In genomic region chr10:75484066-75484465, GRCm38 (mm10) we compare ENCODE assay signal across 23 mouse cellular contexts. TPM values are rescaled to one million over a fixed set of nuclear protein-coding genes. Genes with fewer than 3 reads are reported as not detected.
DNase-seq lines count a peak whose midpoint lies in the region; ATAC-seq and TF ChIP-seq lines count a peak whose summit lies in the region.
"Had no signal": no experiment of that assay in that cellular context is flagged by ENCODE, and none has a peak within 500 bp of the region (broad histone marks: within the 10 kb centered on the region; RNA-seq: fewer than 3 reads in every experiment).

No protein-coding gene starts in this region.

- no peak for TF ChIP-seq CTCF in kidney, postnatal 0 days (IDR thresholded peaks at IDR 0.05; ENCODE audit: low read depth)
- TF ChIP-seq CTCF in cerebellum, adult 2 months (IDR thresholded peaks at IDR 0.05; ENCODE audit: borderline replicate concordance, insufficient read depth, low read depth, low read length): no peak

- H3K36me3 ChIP-seq in heart, embryonic 10.5 days: no peaks in the 10 kb centered on the region
- H3K36me3 ChIP-seq in kidney, postnatal 0 days (ENCODE audit: insufficient read depth, low read length): no peaks in the 10 kb centered on the region
- H3K36me3 ChIP-seq in kidney, embryonic 15.5 days: no peaks in the 10 kb centered on the region
- H3K36me3 ChIP-seq in ES-E14 (ENCODE audit: control insufficient read depth, insufficient read depth, low read length, poor library complexity, severe bottlenecking): no peaks in the 10 kb centered on the region
- H3K36me3 ChIP-seq: G1E had no signal

- H3K4me2 ChIP-seq in kidney, postnatal 0 days (ENCODE audit: low read length): no peak overlapping the region
- H3K4me2 ChIP-seq in kidney, embryonic 15.5 days: no peak overlapping the region

- H3K27ac ChIP-seq in heart, embryonic 10.5 days: no peak overlapping the region
- H3K27ac ChIP-seq in kidney, postnatal 0 days: 0 out of 2 replicates have a peak overlapping the region, but pooled peaks have one; percentile 13
- no peak overlapping the region for H3K27ac ChIP-seq in kidney, embryonic 15.5 days
- peak overlapping the region; percentile 17; the same call in 1 of the 2 replicates for H3K27ac ChIP-seq in ES-E14 (ENCODE audit: insufficient read depth, low read depth, low read length, poor library complexity, severe bottlenecking)
- no peak overlapping the region for H3K27ac ChIP-seq in cerebellum, adult 2 months (ENCODE audit: insufficient read depth, low read length)

- 80% methylated on average over 6 of the region's 6 CpGs for WGBS in heart, embryonic 10.5 days
- 85% methylated on average over 6 of the region's 6 CpGs for WGBS in kidney, postnatal 0 days
- 91% methylated on average over 6 of the region's 6 CpGs for WGBS in kidney, embryonic 15.5 days
- 89% methylated on average over 6 of the region's 6 CpGs for WGBS in cerebellum, adult 2 months

- no peak overlapping the region for H3K9ac ChIP-seq in kidney, postnatal 0 days (ENCODE audit: low read depth, low read length)
- no peak overlapping the region for H3K9ac ChIP-seq in kidney, embryonic 15.5 days
- no peak overlapping the region for H3K9ac ChIP-seq in ES-E14 (ENCODE audit: insufficient read depth, low read depth, low read length, poor library complexity, severe bottlenecking)

- in situ Hi-C loops in ES-E14 (cut with MboI; ENCODE audit: low sequenced_read_pairs in 2 of 2, unreplicated experiment in 2 of 2): no loop called here

- no peaks in the 10 kb centered on the region for H3K9me3 ChIP-seq in heart, embryonic 10.5 days
- H3K9me3 ChIP-seq in kidney, postnatal 0 days (replicated peaks; ENCODE audit: low read length): no peaks in the 10 kb centered on the region
- no peaks in the 10 kb centered on the region for H3K9me3 ChIP-seq in kidney, embryonic 15.5 days (replicated peaks)
- H3K9me3 ChIP-seq in ES-E14 (ENCODE audit: control insufficient read depth, insufficient read depth, low read depth, low read length): no peaks in the 10 kb centered on the region
- H3K9me3 ChIP-seq: G1E had no signal

- H3K27me3 ChIP-seq in heart, embryonic 10.5 days (ENCODE audit: insufficient read depth, poor library complexity, severe bottlenecking): no peaks in the 10 kb centered on the region
- H3K27me3 ChIP-seq in kidney, postnatal 0 days (ENCODE audit: insufficient read depth, low read length): no peaks in the 10 kb centered on the region
- H3K27me3 ChIP-seq in kidney, embryonic 15.5 days: no peaks in the 10 kb centered on the region
- H3K27me3 ChIP-seq in cerebellum, adult 2 months (ENCODE audit: control insufficient read depth, insufficient read depth, low read length): no peaks in the 10 kb centered on the region
- H3K27me3 ChIP-seq: CH12.LX, Patski had no signal

- TF ChIP-seq POLR2A in cerebellum, adult 2 months (IDR thresholded peaks at IDR 0.05; ENCODE audit: borderline replicate concordance, insufficient read depth, low read length): no peak

- no peaks in the 10 kb centered on the region for H3K4me1 ChIP-seq in heart, embryonic 10.5 days
- H3K4me1 ChIP-seq in kidney, postnatal 0 days (replicated peaks; ENCODE audit: insufficient read depth, low read length): no peaks in the 10 kb centered on the region
- H3K4me1 ChIP-seq in kidney, embryonic 15.5 days: peaks cover 12% of the 10 kb centered on the region; the same call in 1 of the 2 replicates
- H3K4me1 ChIP-seq in ES-E14 (ENCODE audit: control insufficient read depth in 2 of 2, insufficient read depth in 2 of 2, low read length in 2 of 2, poor library complexity in 1 of 2): no peaks in the 10 kb centered on the region
- H3K4me1 ChIP-seq in cerebellum, adult 2 months (ENCODE audit: control insufficient read depth, insufficient read depth, low read length): no peaks in the 10 kb centered on the region

- no peak for ATAC-seq in kidney, postnatal 0 days (replicated peaks; ENCODE audit: low FRiP score, low read depth)
- ATAC-seq in kidney, embryonic 15.5 days (replicated peaks; ENCODE audit: low FRiP score): no peak
- ATAC-seq: activated CD4-positive, CD25-positive, alpha-beta regulatory T cell, adult 4 months; CD4-positive, CD25-positive, alpha-beta regulatory T cell, adult 4 months; Patski had no signal

- H3K4me3 ChIP-seq in heart, embryonic 10.5 days: no peak overlapping the region
- H3K4me3 ChIP-seq in kidney, postnatal 0 days (replicated peaks; ENCODE audit: low read depth, low read length): no peak overlapping the region
- H3K4me3 ChIP-seq in kidney, embryonic 15.5 days (replicated peaks): no peak overlapping the region
- no peak overlapping the region for H3K4me3 ChIP-seq in ES-E14 (ENCODE audit: insufficient read depth in 1 of 2, low read depth in 1 of 2, low read length in 2 of 2, poor library complexity in 1 of 2, severe bottlenecking in 1 of 2)
- no peak overlapping the region for H3K4me3 ChIP-seq in cerebellum, adult 2 months (replicated peaks; ENCODE audit: insufficient read depth, low read depth, low read length)

- peak; percentile 76 for DNase-seq in heart, adult 11 months
- no peak for DNase-seq in heart, adult 8-10 months (ENCODE audit: low spot score)
- DNase-seq in heart, embryonic 10.5 days (ENCODE audit: low spot score): peak; percentile 68
- no peak for DNase-seq in heart, adult 18-20 months
- no peak for DNase-seq in kidney, postnatal 0 days (ENCODE audit: low spot score)
- no peak for DNase-seq in ES-E14 (ENCODE audit: low read depth, low spot score)
- no peak for DNase-seq in cerebellum, adult 2 months
- DNase-seq: adrenal gland, adult 2 months; adrenal gland, adult 8-10 months; adrenal gland, postnatal 10 days; adrenal gland, postnatal 14 days; adrenal gland, postnatal 25 days; adrenal gland, postnatal 36 days; B cell, adult 2 months; cerebellum, adult 11 months; cerebellum, adult 11-12 months; cerebellum, adult 18-20 months had no signal

TF ChIP-seq in ES-E14, 5 proteins besides CTCF, POLR2A, EP300 and RAD21:
- TF ChIP-seq CHD2 (IDR thresholded peaks at IDR 0.05; ENCODE audit: low read depth, low read length) (no peak), MAFK (IDR thresholded peaks at IDR 0.05; ENCODE audit: insufficient read depth, low read depth, low read length) (no peak), ZNF384 (IDR thresholded peaks at IDR 0.05; ENCODE audit: low read depth, low read length) (no peak), HCFC1 (IDR thresholded peaks at IDR 0.05; ENCODE audit: borderline replicate concordance, insufficient read depth, low read length) (no peak), ZC3H11A (IDR thresholded peaks at IDR 0.05; ENCODE audit: borderline replicate concordance, low read depth, low read length) (no peak)

RNA-seq across cellular contexts. Expression of gene Snrpd3, which starts 33.3 kb away (rescaled TPM):
- 10 to 100 TPM; 64.0 to 72.6 (median 68.3) TPM for total RNA-seq in heart, adult 8-10 months (2022)
- 139 and 148 TPM in 2 replicates for polyA plus RNA-seq in heart, embryonic 10.5 days (2016; fragmentation: Nextera tagmentation; extraction: Ambion mirVana)
- total RNA-seq in heart, adult 18-20 months (2021): 10 to 100 TPM; 66.2 to 80.3 TPM
- 113 and 125 TPM in 2 replicates for polyA plus RNA-seq in kidney, postnatal 0 days (2015; fragmentation: Nextera tagmentation; extraction: Ambion mirVana)
- polyA plus RNA-seq in kidney, embryonic 15.5 days (2015; fragmentation: Nextera tagmentation; extraction: Ambion mirVana): 175 and 183 TPM in 2 replicates
- total RNA-seq in ES-E14 (2012; rRNA removed): 86.5 and 124 TPM in 2 replicates
- 57.8 and 59.5 TPM in 2 replicates for polyA plus RNA-seq in cerebellum, adult 2 months (2012; rRNA removed)

RNA-seq across cellular contexts. Expression of gene Gucd1, which starts 33.7 kb away (rescaled TPM):
- total RNA-seq in heart, adult 8-10 months (2022): 10 to 100 TPM; 34.0 to 37.2 (median 36.1) TPM
- polyA plus RNA-seq in heart, embryonic 10.5 days (2016; fragmentation: Nextera tagmentation; extraction: Ambion mirVana): 24.0 and 28.8 TPM in 2 replicates
- 10 to 100 TPM; 33.0 to 36.8 TPM for total RNA-seq in heart, adult 18-20 months (2021)
- 51.9 and 53.4 TPM in 2 replicates for polyA plus RNA-seq in kidney, postnatal 0 days (2015; fragmentation: Nextera tagmentation; extraction: Ambion mirVana)
- polyA plus RNA-seq in kidney, embryonic 15.5 days (2015; fragmentation: Nextera tagmentation; extraction: Ambion mirVana): 44.2 and 46.0 TPM in 2 replicates
- 11.5 and 15.6 TPM in 2 replicates for total RNA-seq in ES-E14 (2012; rRNA removed)
- polyA plus RNA-seq in cerebellum, adult 2 months (2012; rRNA removed): 20.7 and 21.5 TPM in 2 replicates

Comparison
In these comparisons a context has a peak if more than half of its experiments do, and no peak if none do; other contexts are left out.
1. DNase-seq: peak in heart, adult 11 months (single experiment) and heart, embryonic 10.5 days (single experiment); none in heart, adult 8-10 months (single experiment), heart, adult 18-20 months (0 of 2), kidney, postnatal 0 days (single experiment), ES-E14 (single experiment) and cerebellum, adult 2 months (0 of 2).
2. H3K27ac ChIP-seq: peak in kidney, postnatal 0 days (single experiment) and ES-E14 (single experiment); none in heart, embryonic 10.5 days (single experiment), kidney, embryonic 15.5 days (single experiment) and cerebellum, adult 2 months (single experiment).